Mouse (Mus musculus) lung, postnatal 10 days (tissue): ENCODE results near the gene Fut8.

Experiments
- DNase-seq: peaks from one replicate; pipeline ENCODE4 v3.0.0; 2021

Gene Fut8

DNA sequence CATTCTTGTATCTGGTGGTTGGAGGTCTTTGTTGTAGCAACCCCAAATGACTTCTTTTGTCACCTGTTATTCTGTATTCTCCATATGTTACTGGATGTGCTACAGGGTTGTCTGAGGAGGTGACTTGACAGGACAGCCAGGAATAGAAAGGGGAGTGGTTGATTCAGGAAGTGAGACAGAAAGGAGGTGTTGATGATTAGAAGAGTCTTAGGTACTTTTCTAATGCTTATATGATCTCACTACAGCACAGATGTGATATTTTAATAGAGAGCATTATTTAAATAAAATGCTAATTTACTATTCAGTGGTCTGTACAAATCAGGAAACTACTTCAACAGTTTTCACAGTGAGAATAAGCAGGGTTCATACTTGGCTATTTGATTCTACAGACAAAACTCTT is 71.6 kb downstream of the Fut8 start:
- no peak for DNase-seq

DNA sequence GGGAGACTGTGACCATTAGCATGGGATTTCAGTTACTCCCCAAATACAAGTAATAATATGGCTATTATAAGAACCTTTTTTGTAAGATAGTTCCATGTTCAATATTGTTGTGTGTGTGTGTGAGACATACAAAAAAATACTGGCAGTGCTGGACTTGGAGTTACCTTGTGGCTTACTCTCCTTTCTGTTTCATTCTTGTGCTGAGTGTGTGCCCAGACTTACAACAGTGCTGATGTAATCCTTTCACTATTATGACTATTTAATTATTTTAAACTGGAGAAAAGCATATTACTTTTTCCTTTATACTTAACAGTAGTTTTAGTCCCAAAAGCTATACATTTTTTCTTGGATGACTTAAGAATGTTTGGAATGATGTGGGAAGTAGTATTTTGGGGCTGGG is 75.6 kb downstream of the Fut8 start:
- DNase-seq = no peak

DNA sequence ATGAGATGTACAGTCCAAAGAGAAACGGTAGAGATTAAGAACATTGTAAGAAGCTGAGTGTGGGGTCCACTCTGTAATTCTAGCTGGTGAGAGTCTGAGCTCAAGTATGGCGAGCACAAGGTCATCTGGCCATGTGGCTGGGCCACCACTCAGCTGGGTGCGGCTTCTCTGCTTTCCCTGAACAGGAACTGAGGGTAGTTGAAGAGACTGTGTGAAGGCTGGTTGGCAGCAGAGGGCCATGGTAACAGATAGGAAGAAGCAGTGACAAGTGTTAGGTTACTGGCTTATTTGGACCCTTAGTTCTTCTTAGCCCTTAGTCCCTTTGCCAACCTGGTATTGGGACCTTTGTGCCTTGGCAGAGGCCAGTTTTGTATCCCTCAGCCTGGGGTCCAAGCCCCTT is 86.2 kb downstream of the Fut8 start:
- DNase-seq = no peak

DNA sequence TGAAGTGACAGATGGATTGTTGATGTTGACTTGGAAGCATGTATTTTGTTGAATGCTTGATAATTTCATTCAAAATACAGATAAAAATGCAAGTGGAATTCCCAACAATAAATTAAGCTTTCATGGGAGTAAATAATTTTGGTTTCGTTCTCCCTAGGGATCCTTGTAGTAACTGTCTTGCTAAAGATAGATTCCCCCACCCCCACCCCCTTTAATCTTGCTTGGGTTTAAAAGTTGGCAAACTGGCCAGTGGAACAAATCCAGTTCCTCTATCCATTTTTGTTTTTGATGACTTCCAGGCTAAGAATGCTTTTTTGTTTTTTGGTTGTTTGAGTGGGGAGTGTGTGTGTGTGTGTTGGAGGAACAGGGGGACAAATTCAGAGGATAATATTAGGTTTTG is 108.6 kb downstream of the Fut8 start:
- peak; percentile 23 for DNase-seq

DNA sequence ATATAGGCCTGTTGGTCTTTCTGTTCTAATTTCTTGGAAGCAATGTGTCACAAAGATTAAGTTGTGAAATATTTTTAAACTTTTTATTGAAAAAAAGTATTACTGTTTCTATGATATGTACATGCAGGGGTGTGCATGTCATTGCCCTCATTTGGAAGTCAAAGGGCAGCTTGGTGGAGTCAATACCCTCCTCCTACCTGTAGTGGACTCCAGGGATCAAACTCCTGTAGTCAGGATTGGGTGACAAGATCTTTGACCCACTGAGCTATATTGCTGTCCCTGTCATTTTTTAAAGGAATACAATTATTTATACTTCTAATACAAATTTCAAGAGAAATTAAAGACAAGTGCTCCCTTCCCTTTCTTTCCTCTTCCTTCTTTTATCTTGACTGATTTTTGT is 111.6 kb downstream of the Fut8 start:
- DNase-seq = no peak

DNA sequence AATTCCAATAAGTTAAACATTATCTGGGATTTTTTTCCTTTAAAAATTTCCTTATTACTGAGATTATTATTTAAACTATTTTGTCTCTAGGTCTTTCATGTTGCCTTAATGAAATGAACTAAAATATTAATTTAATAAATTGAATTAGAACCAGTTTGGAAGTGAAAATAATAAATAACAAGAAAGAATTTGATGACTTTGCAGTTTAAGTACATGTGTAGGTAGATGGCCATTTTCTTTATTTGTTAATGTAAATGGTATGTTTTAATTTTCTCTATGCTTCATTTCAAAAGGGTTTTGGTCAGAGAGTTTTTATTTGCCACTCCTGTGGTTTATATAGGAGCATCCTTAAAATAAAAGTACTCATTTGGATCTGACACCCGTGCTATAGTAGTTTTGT is 177.8 kb downstream of the Fut8 start:
- DNase-seq = no peak

DNA sequence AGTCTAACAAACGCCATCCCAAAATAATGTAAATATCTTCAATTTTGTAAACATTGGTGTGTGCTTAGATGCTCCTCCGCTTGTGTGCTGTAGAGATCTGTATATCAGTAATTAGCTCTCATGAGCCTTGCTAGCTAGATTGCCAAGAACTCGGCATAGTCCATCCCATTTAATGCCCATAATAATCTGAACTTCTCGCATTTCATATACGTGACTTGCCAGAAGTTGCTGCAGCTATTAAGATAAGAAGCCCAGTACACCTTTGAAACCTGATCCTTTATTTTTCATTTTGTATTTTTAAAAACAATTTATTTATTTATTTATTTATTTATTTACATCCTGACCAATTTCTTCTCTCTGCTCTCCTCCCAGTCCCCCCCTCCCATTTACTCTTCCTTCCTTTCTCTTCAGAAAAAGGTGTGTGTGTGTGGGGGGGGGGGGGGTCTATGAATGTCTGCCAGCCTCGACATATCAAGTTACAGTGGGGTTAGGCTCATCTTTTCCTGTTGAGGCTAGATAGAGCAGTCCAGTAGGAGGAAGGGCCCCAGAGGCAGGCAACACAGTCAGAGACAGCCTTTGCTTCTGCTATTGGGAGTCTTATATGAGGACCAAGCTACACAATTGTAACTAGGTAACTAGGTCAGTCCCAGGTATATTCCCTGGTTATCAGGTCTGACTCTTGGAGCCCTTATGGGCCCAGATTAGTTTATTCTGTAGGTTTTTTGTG is 183.9 kb downstream of the Fut8 start:
- DNase-seq = no peak

DNA sequence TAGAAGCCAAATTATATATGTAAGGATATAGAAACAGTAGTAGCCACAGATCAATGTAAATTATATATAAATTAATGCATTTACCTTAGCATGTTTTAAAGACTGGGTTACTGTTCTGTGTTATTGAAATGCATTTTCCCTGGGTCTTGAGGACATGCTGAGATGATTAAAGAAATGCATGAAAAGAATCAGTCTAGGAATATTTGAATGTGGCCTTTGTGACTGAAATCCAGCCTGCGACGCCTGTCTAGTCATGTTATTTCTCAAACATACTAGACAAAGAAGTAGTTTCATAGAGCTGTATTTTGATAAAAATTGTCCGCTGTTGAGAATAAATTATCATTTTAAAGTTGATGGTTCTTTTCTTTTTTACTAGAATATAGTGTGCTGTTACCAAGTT is 188.2 kb downstream of the Fut8 start:
- no peak for DNase-seq

GRCm38 (mm10) chr12:77428165-77428564 is 190.2 kb downstream of the Fut8 start:
- no peak for DNase-seq

DNA sequence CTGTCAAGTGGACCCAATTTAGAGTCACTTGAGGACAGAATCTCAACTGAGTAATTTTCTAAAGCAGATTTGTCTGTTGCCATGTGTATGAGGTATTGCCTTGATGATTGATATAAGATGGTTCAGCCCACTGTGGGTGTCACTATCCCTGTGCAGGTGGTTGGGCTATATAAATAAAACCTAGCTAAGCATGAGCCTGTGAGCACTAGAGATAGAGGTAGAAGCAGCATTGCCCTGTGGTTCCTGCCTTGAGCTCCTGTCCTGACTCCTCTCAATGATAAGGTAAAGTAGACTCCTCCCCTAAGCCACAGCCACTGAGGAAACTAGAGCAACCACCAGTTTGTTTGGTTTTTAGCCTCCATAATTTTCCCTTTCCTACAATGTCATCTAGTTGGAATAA is 191.5 kb downstream of the Fut8 start:
- no peak for DNase-seq

DNA sequence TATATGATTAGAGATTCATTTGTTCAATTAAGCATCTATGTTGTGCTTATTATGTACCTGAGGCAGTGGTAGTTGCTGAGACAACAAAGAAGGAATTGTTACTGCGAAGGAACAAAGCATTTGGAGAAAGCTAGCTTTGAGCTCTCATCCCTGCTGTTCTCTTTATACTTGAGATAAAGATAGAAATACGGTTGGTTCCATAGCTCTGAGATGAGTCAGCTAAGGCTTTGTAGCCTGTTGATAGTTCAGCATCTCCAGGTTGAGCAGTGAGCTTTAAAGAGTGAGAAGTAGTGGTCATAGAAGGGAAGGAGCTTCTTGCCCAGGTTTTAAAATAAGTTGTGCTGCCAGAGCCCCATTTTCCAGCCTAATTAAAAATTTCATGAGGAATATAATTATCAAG is 198.8 kb downstream of the Fut8 start:
- no peak for DNase-seq

DNA sequence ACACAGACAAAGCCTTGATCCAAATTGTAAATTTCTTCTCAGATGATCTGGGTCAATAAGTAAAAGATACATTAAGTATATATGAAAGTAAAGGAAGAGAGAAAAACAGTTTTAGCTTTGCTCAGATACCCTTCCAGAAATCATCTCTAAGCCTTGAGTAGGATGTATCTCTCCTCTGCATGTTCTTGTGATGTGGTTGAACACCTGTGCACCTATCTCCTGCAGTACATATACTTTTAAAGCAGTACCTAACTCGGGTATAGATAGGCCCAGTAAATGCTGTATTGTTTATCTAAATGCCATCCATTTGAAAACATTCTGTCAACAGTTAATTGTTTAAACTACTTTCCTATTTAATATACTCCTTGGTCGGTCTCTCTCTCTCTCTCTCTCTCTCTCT is 212.9 kb downstream of the Fut8 start:
- no peak for DNase-seq

DNA sequence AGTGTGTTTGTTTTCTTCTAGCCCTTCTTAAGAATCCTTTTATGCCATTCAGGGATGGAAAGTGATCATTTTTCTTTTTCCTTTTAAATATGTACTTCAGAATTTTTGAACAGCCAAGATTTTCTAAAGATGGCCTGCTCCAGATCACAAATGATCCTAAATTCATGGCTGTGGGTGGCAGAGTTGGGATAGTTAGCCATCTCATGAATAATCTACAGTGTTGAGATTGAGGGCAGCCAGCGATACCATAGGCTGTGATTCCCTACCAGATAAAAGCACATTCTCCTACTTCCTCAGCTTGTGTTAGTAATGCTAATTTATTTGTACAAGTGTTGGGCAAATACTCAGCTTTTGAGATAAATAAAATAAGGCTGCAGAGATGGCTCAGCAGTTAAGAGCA is 228.3 kb downstream of the Fut8 start:
- DNase-seq = no peak

GRCm38 (mm10) chr12:77479931-77480330 is 242.0 kb downstream of the Fut8 start:
- DNase-seq = peak; percentile 19

DNA sequence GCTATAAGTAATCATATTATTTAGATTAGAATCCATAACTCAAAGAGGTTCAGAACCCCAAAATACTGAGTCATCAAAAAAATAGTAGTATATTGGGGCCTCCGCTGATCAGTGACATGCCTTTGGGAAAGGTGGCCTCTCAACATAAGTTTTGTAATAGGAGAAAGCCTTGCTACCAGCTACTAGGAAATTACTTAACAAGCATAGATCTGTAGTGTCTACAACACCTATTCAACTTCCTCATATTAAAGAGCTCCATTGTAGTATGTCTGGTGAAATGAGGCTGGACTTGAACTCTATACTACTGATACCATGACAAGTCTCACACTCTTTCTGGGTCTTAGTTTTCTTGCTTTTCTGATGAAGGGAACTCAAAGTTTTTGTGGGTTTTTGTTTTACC is 243.2 kb downstream of the Fut8 start:
- DNase-seq = no peak

DNA sequence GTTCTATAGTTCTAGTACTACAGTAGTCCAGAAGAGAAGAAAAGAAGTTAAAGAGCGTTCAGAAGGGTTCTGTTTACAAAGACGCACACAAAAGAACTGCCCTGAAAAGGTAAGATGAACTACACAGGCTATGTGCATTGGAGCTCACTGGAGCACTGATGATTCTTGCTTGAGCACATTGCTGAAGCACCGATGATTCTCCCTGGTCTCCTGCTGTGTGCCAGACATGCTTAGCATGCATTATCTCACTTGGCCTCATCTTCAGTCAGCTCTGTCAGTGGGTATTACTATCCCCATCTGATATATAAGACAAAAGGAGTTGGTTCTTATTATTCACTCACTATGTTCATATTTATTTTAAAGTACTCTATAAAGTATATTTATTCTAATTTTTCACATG is 243.9 kb downstream of the Fut8 start:
- DNase-seq = no peak

DNA sequence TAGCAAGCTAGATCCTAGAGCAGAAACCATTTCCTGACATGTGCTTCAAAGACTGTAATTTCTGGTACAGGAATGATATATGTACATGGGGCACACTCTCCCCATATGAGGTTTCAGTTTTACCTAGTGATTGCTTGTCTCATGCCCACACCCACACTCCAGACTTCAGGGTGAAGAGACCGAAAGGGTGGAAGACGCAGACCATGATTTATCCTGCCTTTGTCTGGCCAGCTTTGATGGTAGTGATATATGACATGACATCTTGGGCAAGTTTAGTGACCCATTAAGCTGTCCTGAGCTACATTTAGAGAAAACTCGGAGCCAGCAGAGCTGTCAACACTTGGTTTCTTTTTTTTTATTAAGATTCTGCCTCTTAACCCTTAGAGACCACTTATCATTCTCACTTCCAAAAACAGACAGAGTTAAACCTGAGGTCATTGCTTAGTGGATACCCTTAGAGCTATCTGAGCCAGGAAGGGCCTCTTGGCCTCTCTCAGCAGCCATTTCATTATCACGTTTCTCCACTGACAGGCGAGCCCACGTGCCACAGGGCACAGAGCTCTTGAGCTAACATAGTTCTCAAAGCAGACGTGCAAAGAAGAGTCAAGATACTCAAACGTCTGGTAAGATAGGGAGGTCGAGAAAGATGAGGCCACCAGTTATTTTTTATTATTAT is 245.4 kb downstream of the Fut8 start:
- no peak for DNase-seq

DNA sequence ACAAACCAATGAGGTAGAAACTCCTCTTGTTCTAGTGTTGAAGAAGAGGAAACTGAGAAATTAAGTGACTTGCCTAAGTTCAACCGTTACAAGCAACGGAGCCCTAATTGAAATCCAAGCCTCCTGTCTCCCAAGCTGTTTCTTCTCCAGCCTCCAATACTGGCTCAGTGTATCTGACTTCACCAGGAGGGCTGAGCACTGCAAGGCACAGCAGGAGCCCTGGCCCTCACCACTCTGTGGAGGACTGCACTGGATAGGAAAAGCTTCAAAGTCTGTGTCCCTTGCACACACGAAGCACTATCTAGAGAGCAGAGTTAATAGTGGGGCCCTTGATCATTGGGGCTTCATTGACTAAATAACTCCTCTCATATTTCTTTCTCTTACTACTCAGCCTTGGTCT is 246.8 kb downstream of the Fut8 start:
- DNase-seq = no peak

GRCm38 (mm10) chr12:77491478-77491877 is 253.6 kb downstream of the Fut8 start:
- DNase-seq = no peak

GRCm38 (mm10) chr12:77495781-77496180 is 257.9 kb downstream of the Fut8 start:
- DNase-seq = no peak

GRCm38 (mm10) chr12:77498153-77498552 is 260.2 kb downstream of the Fut8 start:
- no peak for DNase-seq

- no peak for DNase-seq
Observed at GRCm38 (mm10) chr12:77500439-77501055, 262.6 kb downstream of the Fut8 start.

GRCm38 (mm10) chr12:77501466-77502240 is 263.7 kb downstream of the Fut8 start:
- DNase-seq = no peak

DNA sequence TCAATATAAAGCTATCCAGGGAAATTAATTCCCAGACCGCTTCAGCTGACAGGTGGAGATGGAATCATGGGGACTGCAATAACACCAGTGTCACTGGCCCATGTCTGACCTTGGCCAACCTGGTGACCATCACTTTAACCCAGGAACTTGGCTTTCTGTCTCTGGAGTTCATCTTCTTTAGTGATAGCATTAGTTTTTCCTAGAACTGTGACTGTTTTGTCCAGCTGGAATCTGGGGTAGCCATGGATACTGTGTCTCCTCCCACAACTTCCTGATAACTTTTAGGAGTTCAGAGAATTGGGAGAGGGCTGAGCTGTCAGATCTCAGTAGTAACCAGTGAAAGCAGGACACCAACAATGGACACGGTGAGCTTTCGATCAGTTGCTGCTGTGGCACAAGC is 264.3 kb downstream of the Fut8 start:
- DNase-seq = no peak
